Mouse (Mus musculus) MEL (cell line): Measurements from ENCODE around the gene Kif6. TPM values are rescaled to one million over a fixed set of nuclear protein-coding genes. Genes with fewer than 3 reads are reported as not detected.
A peak's percentile ranks its signal among the peaks of the same experiment; 100 is the strongest.

Source experiments
- DNase-seq: peaks from one replicate; pipeline ENCODE4 v3.0.0; 2011; ENCODE audit warnings: low read depth, low spot score
- H3K27ac ChIP-seq: 2 replicates; pipeline ENCODE4 v1.5.1; 2012; ENCODE audit warnings: low read depth, mild to moderate bottlenecking, control low read depth, low read length, moderate library complexity; ENCODE audit not compliant: control insufficient read depth
- H3K27me3 ChIP-seq, 2 experiments: fragments of 150-350 bp in 1 of 2; sonication (generic) in 1 of 2; 2 replicates each; pipeline ENCODE4 v1.6.1; 2012; ENCODE audit warnings: low read length in 2 of 2, mild to moderate bottlenecking in 2 of 2, improper control_type of control experiment in 1 of 2, moderate library complexity in 1 of 2; ENCODE audit not compliant: insufficient read depth in 2 of 2, control insufficient read depth in 1 of 2
- H3K36me3 ChIP-seq, 2 experiments: 2 replicates each; pipeline ENCODE4 v1.6.1; 2012 to 2014; ENCODE audit warnings: low read length in 2 of 2, improper control_type of control experiment in 1 of 2, inconsistent platforms in 1 of 2, mild to moderate bottlenecking in 1 of 2; ENCODE audit not compliant: insufficient read depth in 2 of 2, control insufficient read depth in 1 of 2
- H3K4me1 ChIP-seq, 2 experiments: fragments of 150-350 bp in 1 of 2; sonication (generic) in 1 of 2; 2 replicates each; pipeline ENCODE4 v1.6.1; 2012; ENCODE audit warnings: low read length in 2 of 2, improper control_type of control experiment in 1 of 2, mild to moderate bottlenecking in 1 of 2; ENCODE audit not compliant: insufficient read depth in 2 of 2, control insufficient read depth in 1 of 2
- H3K4me3 ChIP-seq, 2 experiments: fragments of 150-350 bp in 1 of 2; sonication (generic) in 1 of 2; 2 replicates each; pipeline ENCODE4 v1.5.1; 2012; ENCODE audit warnings: low read depth in 2 of 2, low read length in 2 of 2, mild to moderate bottlenecking in 2 of 2, moderate library complexity in 2 of 2, control low read depth in 1 of 2, improper control_type of control experiment in 1 of 2; ENCODE audit not compliant: control insufficient read depth in 1 of 2, insufficient read depth in 1 of 2
- H3K79me2 ChIP-seq: 2 replicates; pipeline ENCODE4 v1.6.1; 2012; ENCODE audit warnings: mild to moderate bottlenecking, low read length, moderate library complexity; ENCODE audit not compliant: control insufficient read depth, poor library complexity, insufficient read depth
- H3K9ac ChIP-seq: 2 replicates; pipeline ENCODE4 v1.6.1; 2012; ENCODE audit warnings: low read depth, mild to moderate bottlenecking, control low read depth, low read length, moderate library complexity; ENCODE audit not compliant: control insufficient read depth, poor library complexity, severe bottlenecking
- H3K9me3 ChIP-seq: fragments of 150-350 bp; sonication (generic); replicated peaks from 2 replicates; pipeline ENCODE4 v1.6.1; 2012; ENCODE audit warnings: mild to moderate bottlenecking, low read length, improper control_type of control experiment, moderate library complexity; ENCODE audit not compliant: insufficient read depth
- E2F4 ChIP-seq: IDR thresholded peaks from 2 replicates; pipeline ENCODE4 v1.6.1; 2011; ENCODE audit warnings: low read depth, low read length, improper control_type of control experiment, borderline replicate concordance
- ELF1 ChIP-seq: IDR thresholded peaks from 2 replicates; pipeline ENCODE4 v1.6.1; 2014; ENCODE audit warnings: low read depth, mild to moderate bottlenecking, inconsistent platforms, low read length, improper control_type of control experiment, moderate library complexity
- GABPA ChIP-seq: IDR thresholded peaks from 2 replicates; pipeline ENCODE4 v1.6.1; 2012; ENCODE audit warnings: low read depth, mild to moderate bottlenecking, inconsistent platforms, low read length, improper control_type of control experiment, moderate library complexity
- HCFC1 ChIP-seq: IDR thresholded peaks from 2 replicates; pipeline ENCODE4 v1.6.1; 2012; ENCODE audit warnings: low read depth, mild to moderate bottlenecking, inconsistent platforms, low read length, improper control_type of control experiment, moderate library complexity
- KAT2A ChIP-seq: conservative IDR thresholded peaks from 2 replicates; pipeline ENCODE4 v1.6.1; 2012; ENCODE audit warnings: low read depth, low read length, improper control_type of control experiment, inconsistent platforms
- MAFK ChIP-seq: IDR thresholded peaks from 2 replicates; pipeline ENCODE4 v1.6.1; 2011; ENCODE audit warnings: low read depth, mild to moderate bottlenecking, low read length, improper control_type of control experiment, borderline replicate concordance
- MAZ ChIP-seq: IDR thresholded peaks from 2 replicates; pipeline ENCODE4 v1.6.1; 2012; ENCODE audit warnings: low read depth, mild to moderate bottlenecking, inconsistent platforms, low read length, improper control_type of control experiment
- MXI1 ChIP-seq: IDR thresholded peaks from 2 replicates; pipeline ENCODE4 v1.6.1; 2011; ENCODE audit warnings: mild to moderate bottlenecking, low read depth, low read length, improper control_type of control experiment
- MYB ChIP-seq: IDR thresholded peaks from 2 replicates; pipeline ENCODE4 v1.6.1; 2011; ENCODE audit warnings: mild to moderate bottlenecking, low read depth, low read length, improper control_type of control experiment
- MYC ChIP-seq: IDR thresholded peaks from 2 replicates; pipeline ENCODE4 v1.6.1; 2011; ENCODE audit warnings: low read depth, mild to moderate bottlenecking, low read length, improper control_type of control experiment, moderate library complexity
- NRF1 ChIP-seq: IDR thresholded peaks from 2 replicates; pipeline ENCODE4 v1.6.1; 2014; ENCODE audit warnings: low read depth, mild to moderate bottlenecking, inconsistent platforms, low read length, improper control_type of control experiment, moderate library complexity; ENCODE audit not compliant: poor library complexity, insufficient read depth, severe bottlenecking
- POLR2A ChIP-seq, 2 experiments: IDR thresholded peaks; 2 replicates each; pipeline ENCODE4 v1.6.1; 2011 to 2012; ENCODE audit warnings: low read length in 2 of 2, mild to moderate bottlenecking in 2 of 2, control low read depth in 1 of 2, improper control_type of control experiment in 1 of 2, low read depth in 1 of 2, moderate library complexity in 1 of 2; ENCODE audit not compliant: control insufficient read depth in 1 of 2, insufficient read depth in 1 of 2, poor library complexity in 1 of 2
- POLR2AphosphoS2 ChIP-seq: IDR thresholded peaks from 2 replicates; pipeline ENCODE4 v1.6.1; 2011; ENCODE audit warnings: low read length, improper control_type of control experiment
- RCOR1 ChIP-seq: IDR thresholded peaks from 2 replicates; pipeline ENCODE4 v1.6.1; 2012; ENCODE audit warnings: low read depth, mild to moderate bottlenecking, inconsistent platforms, low read length, improper control_type of control experiment
- SIN3A ChIP-seq: IDR thresholded peaks from 2 replicates; pipeline ENCODE4 v1.6.1; 2012; ENCODE audit warnings: low read length, improper control_type of control experiment, inconsistent platforms
- TAL1 ChIP-seq: IDR thresholded peaks from 2 replicates; pipeline ENCODE4 v1.6.1; 2012; ENCODE audit warnings: mild to moderate bottlenecking, inconsistent platforms, low read length, moderate library complexity, mixed read lengths
- TCF12 ChIP-seq: IDR thresholded peaks from 2 replicates; pipeline ENCODE4 v1.6.1; 2014; ENCODE audit warnings: low read depth, mild to moderate bottlenecking, inconsistent platforms, low read length, improper control_type of control experiment, moderate library complexity
- UBTF ChIP-seq: IDR thresholded peaks from 2 replicates; pipeline ENCODE4 v1.6.1; 2012; ENCODE audit warnings: low read depth, mild to moderate bottlenecking, inconsistent platforms, low read length, improper control_type of control experiment, moderate library complexity, borderline replicate concordance; ENCODE audit not compliant: insufficient read depth
- USF1 ChIP-seq: IDR thresholded peaks from 2 replicates; pipeline ENCODE4 v1.6.1; 2014; ENCODE audit warnings: low read depth, mild to moderate bottlenecking, inconsistent platforms, low read length, improper control_type of control experiment, moderate library complexity
- ZC3H11A ChIP-seq: IDR thresholded peaks from 2 replicates; pipeline ENCODE4 v1.6.1; 2012; ENCODE audit warnings: low read depth, mild to moderate bottlenecking, inconsistent platforms, low read length, improper control_type of control experiment
- ZMIZ1 ChIP-seq: IDR thresholded peaks from 2 replicates; pipeline ENCODE4 v1.6.1; 2012; ENCODE audit warnings: low read depth, mild to moderate bottlenecking, inconsistent platforms, low read length, improper control_type of control experiment, moderate library complexity
- ZNF384 ChIP-seq: IDR thresholded peaks from 2 replicates; pipeline ENCODE4 v1.6.1; 2012; ENCODE audit warnings: low read depth, mild to moderate bottlenecking, inconsistent platforms, low read length, improper control_type of control experiment
- polyA plus RNA-seq, 2 experiments: library from polyadenylated mRNA; stranded (reverse) in 1 of 2; unstranded in 1 of 2; fragments of >175 nt in 1 of 2; fragments of >200 nt in 1 of 2; gene quantifications; 2 replicates each; pipeline versions ENCODE4 v1.2.1 to v1.2.4; 2012; ENCODE audit warnings: low replicate concordance in 2 of 2, low read depth in 1 of 2; ENCODE audit not compliant: insufficient read length in 2 of 2, insufficient read depth in 1 of 2, missing spikeins in 1 of 2
- total RNA-seq: library from RNA; depleted of rRNA; stranded (reverse); fragments of 300-350 nt; gene quantifications from 2 replicates; pipeline ENCODE4 v1.2.3, GENCODE M21; 2012

Gene Kif6
- total and polyA plus RNA-seq, 3 experiments = not detected

GRCm38 (mm10) chr17:49935602-49936205 is 320.8 kb downstream of the Kif6 start (continued):
- TF ChIP-seq KAT2A (no peak), UBTF (no peak), NRF1 (no peak), GABPA (no peak), MXI1 (no peak), TAL1 (no peak), ELF1 (no peak), MAZ (no peak), POLR2AphosphoS2 (no peak)

GRCm38 (mm10) chr17:49936214-49936613 is 321.3 kb downstream of the Kif6 start:
- no peaks in the 10 kb centered on the region; a peak in 1 of 4 replicates for H3K4me1 ChIP-seq
- no peaks in the 10 kb centered on the region for H3K27me3 ChIP-seq
- H3K36me3 ChIP-seq = no peaks in the 10 kb centered on the region
- no peak overlapping the region for H3K27ac ChIP-seq
- H3K9ac ChIP-seq = peak overlapping the region; percentile 37
- H3K9me3 ChIP-seq = no peaks in the 10 kb centered on the region
- no peak overlapping the region for H3K4me3 ChIP-seq
- no peaks in the 10 kb centered on the region for H3K79me2 ChIP-seq
- no peak for TF ChIP-seq POLR2AphosphoS2
- no peak for TF ChIP-seq RCOR1
- no peak for TF ChIP-seq MAFK
- no peak for TF ChIP-seq E2F4
- no peak for TF ChIP-seq ZC3H11A
- no peak for TF ChIP-seq MXI1
- TF ChIP-seq ZMIZ1 = no peak
- TF ChIP-seq NRF1 = no peak
- no peak for TF ChIP-seq TAL1
- TF ChIP-seq USF1 = no peak
- no peak for TF ChIP-seq POLR2A (IDR thresholded peaks at IDR 0.05; ENCODE audit: control insufficient read depth in 1 of 2, insufficient read depth in 1 of 2, low read depth in 1 of 2, low read length in 2 of 2, poor library complexity in 1 of 2)
- DNase-seq = no peak

GRCm38 (mm10) chr17:49939146-49939545 is 324.2 kb downstream of the Kif6 start:
- H3K9me3 ChIP-seq = no peaks in the 10 kb centered on the region

More at GRCm38 (mm10) chr17:49939146-49939545, 324.2 kb downstream of the Kif6 start:
- TF ChIP-seq ZNF384 = no peak
- TF ChIP-seq MAFK = no peak
- no peak for TF ChIP-seq MYC
- TF ChIP-seq ELF1 = no peak
- no peak for TF ChIP-seq TCF12
- TF ChIP-seq POLR2A (IDR thresholded peaks at IDR 0.05; ENCODE audit: control insufficient read depth in 1 of 2, insufficient read depth in 1 of 2, low read depth in 1 of 2, low read length in 2 of 2, poor library complexity in 1 of 2) = no peak
- TF ChIP-seq SIN3A = no peak
- TF ChIP-seq MAZ = no peak
- no peak for TF ChIP-seq HCFC1
- TF ChIP-seq MYB = no peak
- no peak for TF ChIP-seq USF1
- no peak for TF ChIP-seq RCOR1
- TF ChIP-seq, all 39 proteins: peak for 0
- H3K36me3 ChIP-seq = no peaks in the 10 kb centered on the region
- H3K79me2 ChIP-seq = no peaks in the 10 kb centered on the region
- DNase-seq = peak; percentile 56
- H3K27ac ChIP-seq = no peak overlapping the region
- H3K27me3 ChIP-seq = no peaks in the 10 kb centered on the region
- no peak overlapping the region for H3K9ac ChIP-seq
- H3K4me3 ChIP-seq = no peak overlapping the region
- no peaks in the 10 kb centered on the region; a peak in 1 of 4 replicates for H3K4me1 ChIP-seq
